Mouse (Mus musculus) cortical plate, adult 2 months (tissue): ENCODE data around the gene Rab42.

Source experiments
- CTCF ChIP-seq: fragments of 200-500 bp; IDR thresholded peaks from 2 replicates; pipeline ENCODE4 v1.5.1; 2011; ENCODE audit warnings: mild to moderate bottlenecking, control low read depth, low read length; ENCODE audit not compliant: insufficient read depth; ENCODE audit errors: extremely low read depth
- POLR2A ChIP-seq: fragments of 200-500 bp; IDR thresholded peaks from 2 replicates; pipeline ENCODE4 v1.6.1; 2011; ENCODE audit warnings: mild to moderate bottlenecking, low read length, control low read depth; ENCODE audit not compliant: insufficient read depth; ENCODE audit errors: extremely low read depth

DNA sequence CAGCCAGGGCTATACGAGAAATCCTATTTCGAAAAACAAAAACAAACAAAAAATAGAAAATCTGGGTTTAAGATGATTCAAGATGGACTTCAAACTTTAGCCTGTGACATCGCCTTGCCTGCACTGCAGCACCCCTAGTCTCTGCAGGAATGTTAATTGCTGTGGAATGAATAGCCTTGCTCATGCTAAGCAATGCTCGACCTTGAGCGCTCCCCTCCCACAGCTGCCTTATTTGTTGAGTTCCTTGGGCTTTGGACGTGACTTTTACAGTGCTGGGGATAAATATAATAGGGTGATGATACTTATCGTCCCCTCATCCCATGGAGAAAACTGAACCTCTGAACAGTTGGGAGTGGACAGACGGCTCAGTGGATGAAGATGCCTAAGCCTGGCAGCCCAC lies 12.5 kb upstream of the Rab42 start:
- no peak for TF ChIP-seq POLR2A
- TF ChIP-seq CTCF: no peak
